Mouse (Mus musculus) granulocyte monocyte progenitor cell, adult 5-6 weeks (primary cell): ENCODE measurements around the gene Irf2bpl. TPM values are rescaled to one million over a fixed set of nuclear protein-coding genes. Genes with fewer than 3 reads are reported as not detected.

Experiments used
- ATAC-seq: replicated peaks from 2 replicates; pipeline ENCODE4 v1.8.0; 2016; ENCODE audit warnings: mild to moderate bottlenecking, moderate TSS enrichment, inconsistent platforms; ENCODE audit not compliant: poor library complexity, severe bottlenecking
- total RNA-seq, 2 experiments: library from RNA; stranded (forward) in 1 of 2; stranded (reverse) in 1 of 2; fragments of 200-712, 200-1000 nt in 1 of 2; fragments of >200 nt in 1 of 2; fragmentation: Nextera tagmentation in 1 of 2; gene quantifications; 2 replicates each; pipeline ENCODE4 v1.2.3; 2014 to 2017

Irf2bpl gene
- total RNA-seq, 2 experiments from 2014 or later, result 0.15 to 1.8 TPM

DNA sequence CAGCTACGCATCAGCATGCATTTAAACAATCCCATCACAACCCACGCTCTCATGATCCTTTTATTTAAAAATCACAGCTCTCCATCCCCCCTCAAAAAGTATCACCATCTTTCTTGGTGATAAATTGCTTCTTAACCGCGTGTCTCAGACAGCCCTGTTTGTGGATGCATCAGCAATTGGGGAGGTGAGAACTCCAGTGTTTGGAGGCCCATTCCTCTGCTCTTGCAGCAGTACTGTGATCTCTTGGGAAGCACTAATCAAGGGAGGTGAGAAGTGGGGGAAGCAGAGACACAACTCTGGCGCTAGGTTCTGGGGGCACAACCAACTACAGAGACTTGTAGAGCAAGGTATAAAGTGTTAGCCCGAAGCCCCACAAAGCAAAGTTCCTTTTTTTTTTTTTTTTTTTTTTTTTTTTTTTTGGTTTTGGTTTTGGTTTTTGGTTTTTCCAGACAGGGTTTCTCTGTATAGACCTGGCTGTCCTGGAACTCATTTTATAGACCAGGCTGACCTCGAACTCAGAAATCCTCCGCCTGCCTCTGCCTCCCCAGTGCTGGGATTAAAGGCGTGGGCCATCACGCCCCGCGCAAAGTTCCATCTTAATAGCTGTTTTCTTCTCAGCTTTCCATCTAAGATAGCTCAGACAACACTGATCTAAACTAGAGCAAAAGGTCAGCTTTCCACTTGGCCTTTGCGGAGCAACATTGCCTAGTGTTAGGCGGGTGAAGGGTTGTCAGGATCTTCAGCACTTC, 3.0 kb upstream of the Irf2bpl start:
- no peak for ATAC-seq

DNA sequence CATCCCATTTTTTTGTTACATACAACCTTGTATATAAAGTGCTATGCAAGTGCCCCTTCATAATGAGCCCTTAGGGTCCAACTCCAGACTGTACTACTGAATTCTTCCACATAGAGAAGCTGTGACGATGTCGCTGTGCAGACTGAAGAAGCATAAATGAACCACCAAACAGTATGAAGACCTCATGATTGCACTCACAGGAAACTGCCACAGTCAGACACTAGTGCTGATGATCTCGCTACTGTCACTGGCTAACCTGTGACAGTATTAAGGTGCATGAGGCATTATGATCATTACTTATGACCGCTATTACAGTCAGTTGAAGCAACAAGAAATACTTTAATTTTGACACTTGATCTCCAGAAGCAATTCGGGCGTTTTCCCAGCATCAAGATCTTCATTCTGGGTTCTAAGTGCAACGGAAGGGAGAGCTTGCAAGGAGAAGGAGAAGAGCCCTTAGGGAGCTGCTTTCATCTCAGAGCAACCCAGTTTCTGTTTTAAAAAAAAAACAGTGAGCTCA, 1.9 kb upstream of the Irf2bpl start:
- no peak for ATAC-seq

DNA sequence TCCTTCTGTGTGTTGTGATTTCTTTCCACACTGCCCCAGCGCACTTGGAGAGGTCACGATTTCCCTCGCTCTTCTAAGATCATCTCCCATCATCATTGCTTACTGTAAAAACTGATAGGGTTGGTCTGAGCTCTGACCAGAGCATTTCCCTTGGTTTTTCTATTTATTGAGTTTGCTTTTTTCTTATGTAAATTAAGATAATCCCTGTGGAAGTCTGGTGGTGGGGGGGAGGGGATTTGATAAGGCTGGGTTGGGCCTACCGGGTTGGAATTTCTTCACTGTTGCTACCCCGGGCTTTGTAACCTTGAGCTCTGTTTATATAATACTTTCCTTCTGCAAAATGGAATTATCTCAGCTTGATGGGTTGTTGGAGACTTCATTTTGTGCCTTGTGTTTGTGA, 1.1 kb upstream of the Irf2bpl start:
- no peak for ATAC-seq

GRCm38 (mm10) chr12:86885336-86885735, 738 bp upstream of the Irf2bpl start:
- no peak for ATAC-seq

DNA sequence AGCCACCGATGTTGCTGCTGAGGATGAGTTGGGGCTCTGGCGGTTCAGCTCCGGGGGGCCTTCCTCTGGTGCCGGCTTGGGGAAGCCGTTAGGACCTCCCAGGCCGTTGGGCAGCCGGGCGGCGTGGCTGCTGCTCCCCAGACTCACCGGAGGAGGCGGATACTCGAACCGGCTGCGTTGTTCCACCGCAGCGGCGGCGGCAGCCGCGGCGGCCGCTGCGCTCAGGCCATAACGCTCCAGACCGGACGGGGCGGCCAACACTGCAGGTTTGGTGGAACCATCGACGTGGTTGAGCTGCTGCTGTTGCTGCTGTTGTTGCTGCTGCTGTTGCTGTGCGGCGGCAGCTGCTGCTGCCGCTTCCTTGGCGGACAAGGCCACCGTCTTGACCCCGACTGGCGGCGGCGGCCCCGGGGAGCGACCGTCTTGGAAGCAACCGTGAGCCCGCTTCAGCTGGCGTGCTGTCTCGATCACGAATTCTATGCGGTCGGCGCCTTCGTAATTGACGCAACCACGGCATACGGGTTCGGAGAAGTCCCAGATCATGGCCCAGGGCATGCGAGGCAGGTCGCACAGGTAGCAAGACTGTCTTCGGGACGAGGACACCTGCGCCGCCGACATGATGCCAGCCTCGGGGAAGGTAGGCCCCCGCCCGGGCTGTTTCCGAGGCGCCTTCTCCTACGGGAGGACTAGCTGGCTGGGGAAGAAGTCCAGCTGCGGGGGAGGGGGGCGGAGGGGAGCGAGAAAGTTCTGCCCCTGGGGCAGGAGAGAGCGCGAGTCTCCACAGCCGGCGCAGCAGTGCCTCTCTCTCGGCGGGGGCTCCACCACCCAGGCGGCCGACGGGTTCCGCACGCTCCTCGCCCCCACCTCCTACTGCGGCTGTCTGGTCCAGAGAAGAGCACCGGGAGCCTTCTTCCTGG, 1.1 kb downstream of the Irf2bpl start:
- ATAC-seq, result peak; percentile 18; the same call in 1 of the 2 replicates

- ATAC-seq, result no peak
Observed at GRCm38 (mm10) chr12:86883019-86883279, 1.6 kb downstream of the Irf2bpl start.

DNA sequence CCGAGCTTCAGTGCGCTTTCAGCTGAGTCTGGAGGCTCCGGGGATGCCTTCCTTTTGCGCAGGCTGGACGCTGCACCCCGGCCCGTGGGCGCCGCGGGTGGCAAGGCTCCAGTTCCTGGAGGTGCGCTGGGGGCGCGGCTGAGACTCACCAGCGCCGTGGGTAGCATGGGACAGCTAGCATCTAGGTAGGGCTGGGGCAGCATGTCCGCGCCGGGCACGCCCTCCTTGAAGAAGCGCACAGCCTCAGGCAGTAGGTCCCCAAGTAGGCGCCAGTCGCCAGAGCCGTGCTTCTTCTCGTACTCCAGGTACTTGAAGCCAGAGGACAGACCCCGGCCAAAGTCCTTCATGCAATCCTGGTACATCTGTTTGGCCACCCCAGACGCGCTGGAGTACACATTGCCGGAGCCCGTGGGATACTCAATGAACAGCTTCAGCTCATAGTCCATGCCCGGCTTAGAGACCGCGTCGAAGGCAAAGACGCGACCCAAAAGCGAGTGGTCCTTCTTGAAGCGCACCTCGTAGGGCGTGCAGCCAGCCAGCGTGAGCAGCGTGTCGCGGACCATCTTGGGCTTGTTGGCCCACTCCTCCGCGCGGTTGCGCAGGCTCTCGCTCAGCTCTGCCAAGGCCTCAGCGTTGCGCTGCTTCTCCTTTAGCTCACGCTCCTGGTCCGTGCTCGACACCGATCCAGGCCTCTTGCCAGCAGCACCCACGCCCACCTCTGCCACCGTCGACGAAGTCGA, 2.1 kb downstream of the Irf2bpl start:
- peak; percentile 54 for ATAC-seq

DNA sequence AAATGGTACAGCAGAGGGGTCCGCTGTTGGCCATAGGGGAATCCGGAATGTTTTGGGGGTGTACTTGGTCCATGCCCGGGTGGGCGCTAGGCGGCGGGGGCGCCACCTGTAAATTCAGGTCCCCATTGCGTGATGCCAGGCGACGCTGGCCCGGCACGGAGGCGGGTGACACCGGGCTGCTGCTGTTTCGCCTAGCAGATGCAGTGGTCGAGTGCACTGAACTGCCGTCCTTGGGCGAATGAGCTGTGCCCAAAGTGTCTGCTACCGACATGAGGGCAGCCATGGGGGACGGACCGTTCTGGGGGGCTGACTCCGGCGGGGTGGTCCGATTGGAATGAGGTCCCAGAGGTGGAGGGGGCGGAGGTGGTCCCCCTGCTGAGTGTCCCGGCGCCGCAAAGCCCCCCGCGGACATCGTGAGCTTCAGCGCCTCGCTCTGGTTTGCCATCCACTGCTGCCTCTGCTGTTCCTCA, 2.8 kb downstream of the Irf2bpl start:
- no peak for ATAC-seq

DNA sequence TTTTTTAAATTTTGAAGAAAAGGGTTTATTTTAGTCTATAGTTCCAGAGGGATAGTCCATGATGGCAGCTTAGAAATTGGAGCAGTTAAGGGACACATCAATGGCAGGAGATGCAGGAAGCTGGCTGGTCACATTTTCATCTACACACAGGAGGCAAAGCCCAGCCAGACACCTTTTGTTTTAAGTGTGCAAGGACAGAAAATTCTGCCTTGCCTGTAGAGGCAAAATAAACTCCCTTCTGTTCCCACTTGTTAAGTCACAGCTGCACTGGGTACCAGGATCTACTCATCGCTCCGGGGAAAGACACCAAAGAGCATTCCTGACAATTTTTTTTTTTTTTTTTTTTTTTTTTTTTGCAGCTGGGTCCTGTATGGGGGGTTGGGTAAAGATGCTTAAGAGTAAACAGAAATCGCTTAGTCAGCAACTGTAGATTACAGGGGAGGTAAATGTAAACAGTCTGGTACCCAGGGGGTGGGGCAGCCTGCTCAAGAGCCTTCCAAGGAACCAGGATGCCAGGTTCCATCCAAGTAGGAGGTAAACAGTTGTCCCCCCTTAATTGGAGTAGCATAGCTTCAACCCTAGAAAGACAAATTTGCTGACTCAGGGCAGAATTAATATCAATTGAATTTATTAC, 4.4 kb downstream of the Irf2bpl start:
- no peak for ATAC-seq

- no peak for ATAC-seq
Observed at GRCm38 (mm10) chr12:86879446-86880085, 5.0 kb downstream of the Irf2bpl start.

DNA sequence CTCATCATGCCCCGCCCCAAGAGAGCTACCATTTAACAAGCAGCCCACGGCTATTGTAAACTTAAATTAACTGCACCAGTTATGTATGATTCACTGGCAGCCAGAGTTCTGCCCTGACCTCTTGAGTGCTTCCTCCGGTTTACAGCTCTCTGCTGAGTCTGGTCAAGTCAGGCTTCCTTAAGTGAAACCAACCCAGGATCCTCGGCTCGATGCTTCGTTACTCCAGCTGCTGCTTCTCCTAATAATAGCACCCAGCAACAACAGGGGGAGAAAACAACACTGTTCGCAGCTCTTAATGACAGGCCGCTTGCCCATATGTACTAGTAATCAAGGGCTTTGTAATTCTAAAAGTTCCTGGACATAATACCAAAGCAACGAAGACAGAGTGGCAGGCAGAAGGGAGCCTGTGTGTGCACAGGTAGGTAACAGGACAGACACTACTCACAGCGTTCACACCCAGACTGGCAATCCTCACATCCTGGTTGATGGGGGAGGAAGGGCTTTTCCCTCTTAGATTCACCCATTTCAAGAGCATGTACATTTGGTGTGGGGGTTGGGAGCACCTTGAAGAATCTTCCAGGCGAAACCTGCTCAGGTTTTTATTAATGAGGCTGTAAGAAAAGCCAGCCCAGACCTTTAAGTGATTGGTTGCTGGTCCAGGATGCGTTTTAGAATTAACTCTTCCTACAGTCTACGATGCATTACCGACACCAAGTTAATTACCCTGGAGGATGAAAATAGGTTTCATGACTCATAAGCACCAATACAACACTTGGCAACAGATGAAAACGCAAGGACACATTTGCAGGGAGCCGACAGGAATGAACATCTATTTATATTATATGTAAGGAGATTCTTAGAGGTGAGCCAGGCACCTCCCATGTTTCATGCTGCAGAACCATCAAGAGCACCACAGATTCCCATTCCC, 5.9 kb downstream of the Irf2bpl start:
- ATAC-seq, result no peak

DNA sequence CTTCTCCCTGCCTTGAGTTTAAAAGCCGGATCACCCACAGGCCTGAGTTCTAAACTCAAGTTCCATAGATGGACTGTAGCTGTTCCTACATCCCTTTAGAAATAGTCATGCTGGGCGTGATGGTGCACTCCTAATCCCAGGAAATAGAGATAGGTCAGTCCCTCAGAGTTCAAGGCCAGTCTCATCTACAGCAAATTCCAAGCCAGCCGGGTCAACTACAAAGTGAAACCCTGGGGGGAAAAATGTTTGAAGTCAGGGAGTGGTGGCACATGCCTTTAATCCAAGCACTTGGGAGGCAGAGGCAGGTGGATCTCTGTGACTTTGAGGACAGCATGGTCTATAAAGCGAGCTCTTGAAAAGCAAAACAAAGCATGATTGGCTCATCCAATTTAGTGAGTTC, 7.6 kb downstream of the Irf2bpl start:
- no peak for ATAC-seq

- ATAC-seq, result no peak
Observed at GRCm38 (mm10) chr12:86876116-86876515, 8.5 kb downstream of the Irf2bpl start.

DNA sequence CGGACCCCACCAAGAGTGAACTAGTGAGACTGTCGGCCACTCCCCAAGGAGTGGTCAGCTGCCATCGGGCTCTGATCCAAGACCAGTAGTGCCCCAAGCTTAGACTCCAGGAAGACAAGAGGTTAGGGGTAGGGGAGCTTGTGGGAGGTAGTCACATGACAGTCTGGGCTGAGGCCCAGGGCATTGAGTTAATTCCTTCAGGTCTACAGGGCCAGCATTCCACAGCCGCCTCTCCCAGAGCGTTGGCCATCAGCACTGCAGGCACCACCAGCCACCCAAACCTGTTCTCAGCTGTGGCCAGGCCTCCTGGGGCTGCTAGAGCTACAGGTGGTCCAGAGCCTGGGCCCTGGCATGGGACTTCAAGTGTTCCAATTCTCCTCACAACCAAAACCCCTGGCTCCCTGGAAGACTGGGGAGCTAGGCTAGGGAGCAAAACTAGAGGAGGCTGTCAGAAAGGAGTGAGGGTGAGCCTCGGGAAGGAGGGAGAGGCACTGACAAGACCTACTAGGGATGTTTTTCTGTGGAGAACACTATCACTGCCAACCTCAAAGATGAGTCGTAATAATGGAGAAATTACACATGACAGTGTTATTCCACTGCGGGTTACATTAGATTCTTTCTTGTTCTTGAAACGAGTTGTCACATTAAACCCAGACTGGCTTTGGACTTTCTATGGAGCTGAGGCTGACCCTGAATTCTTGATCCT, 12.1 kb downstream of the Irf2bpl start:
- ATAC-seq, result no peak

GRCm38 (mm10) chr12:86871666-86872334, 12.8 kb downstream of the Irf2bpl start:
- ATAC-seq, result no peak

DNA sequence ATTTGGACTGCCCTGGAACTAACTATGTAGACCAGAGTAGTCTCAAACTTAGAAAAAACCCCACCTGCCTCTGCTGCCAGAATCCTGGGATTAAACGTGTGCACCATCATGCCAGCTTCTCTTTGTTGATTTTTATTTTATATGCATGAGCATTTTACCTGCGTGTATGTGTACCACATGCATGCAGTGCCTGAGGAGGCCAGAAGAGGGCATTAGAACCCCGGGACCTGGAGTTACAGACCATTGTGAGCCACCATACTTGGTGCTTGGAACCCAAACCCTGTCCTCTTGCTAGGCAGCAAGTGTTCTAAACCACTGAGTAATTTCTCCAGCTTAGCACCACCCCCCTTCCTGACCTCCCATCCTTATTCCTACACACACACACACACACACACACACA, 13.6 kb downstream of the Irf2bpl start:
- no peak for ATAC-seq

- no peak for ATAC-seq
Observed at GRCm38 (mm10) chr12:86869761-86870160, 14.8 kb downstream of the Irf2bpl start.
